ENCODE assay signal across 16 mouse cellular contexts in the genomic region with DNA sequence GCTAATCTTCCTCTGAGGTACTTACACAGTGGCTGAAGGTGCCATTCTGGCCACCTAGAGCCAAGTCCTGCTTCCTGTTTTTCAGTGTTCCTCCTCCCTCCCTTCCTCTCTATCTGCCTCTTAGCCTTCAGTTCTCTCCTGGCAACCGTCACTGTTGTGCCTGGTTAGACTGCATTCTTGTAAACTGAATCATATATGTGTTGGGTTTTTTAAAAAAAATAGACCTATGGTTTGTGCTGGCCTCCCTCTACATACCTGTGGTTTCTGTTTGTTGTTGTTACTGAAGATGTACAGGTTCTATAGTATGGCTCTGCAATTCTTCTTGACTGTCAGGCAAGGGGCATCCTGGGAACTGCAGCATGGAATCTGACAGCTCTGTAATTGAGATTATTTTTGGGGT.
"Had no signal": no experiment of that assay in that cellular context is flagged by ENCODE, and none has a peak within 500 bp of the region (broad histone marks: within the 10 kb centered on the region; RNA-seq: fewer than 3 reads in every experiment).

No protein-coding gene starts in this region.

- H3K4me1 ChIP-seq: liver, embryonic 12.5 days; lung, embryonic 15.5 days; stomach, embryonic 15.5 days had no signal

- H3K27ac ChIP-seq: kidney, postnatal 0 days; limb, embryonic 13.5 days; liver, embryonic 12.5 days; lung, embryonic 15.5 days; midbrain, embryonic 15.5 days; stomach, embryonic 15.5 days had no signal

- H3K4me3 ChIP-seq: limb, embryonic 13.5 days; liver, embryonic 12.5 days; lung, embryonic 15.5 days; midbrain, embryonic 15.5 days; stomach, embryonic 15.5 days had no signal

- H3K4me2 ChIP-seq: limb, embryonic 13.5 days; liver, embryonic 12.5 days; lung, embryonic 15.5 days; midbrain, embryonic 11.5 days; midbrain, embryonic 15.5 days; stomach, embryonic 15.5 days had no signal

- DNase-seq: kidney, adult 8-10 months; kidney, postnatal 36 days; layer of hippocampus, adult 9-11 months; layer of hippocampus, postnatal 36 days; left cerebral cortex, postnatal 4 days; right cerebral cortex, postnatal 14 days; thymus, adult 2 months; thymus, postnatal 25 days had no signal

- H3K36me3 ChIP-seq: limb, embryonic 13.5 days; liver, embryonic 12.5 days; lung, embryonic 15.5 days; midbrain, embryonic 15.5 days; stomach, embryonic 15.5 days had no signal

- H3K27me3 ChIP-seq: midbrain, embryonic 15.5 days had no signal

- ATAC-seq: intestine, postnatal 0 days; liver, embryonic 12.5 days; midbrain, embryonic 15.5 days had no signal

- H3K9me3 ChIP-seq: limb, embryonic 13.5 days; liver, embryonic 12.5 days; lung, embryonic 15.5 days; midbrain, embryonic 15.5 days; stomach, embryonic 15.5 days had no signal

- H3K9ac ChIP-seq: limb, embryonic 13.5 days; liver, embryonic 12.5 days; lung, embryonic 15.5 days; midbrain, embryonic 15.5 days; stomach, embryonic 15.5 days had no signal
